In genomic region chr8:45332685-45333409, GRCm38 (mm10) we compare ENCODE assay signal across 8 mouse cellular contexts. TPM values are rescaled to one million over a fixed set of nuclear protein-coding genes. Genes with fewer than 3 reads are reported as not detected.
DNase-seq lines count a peak whose midpoint lies in the region; ATAC-seq and TF ChIP-seq lines count a peak whose summit lies in the region.

Gene Cyp4v3 (minus strand): TSS chr8:45333216.

- intact Hi-C loops in heart, postnatal 25 days (cut with DNase I): no loop called here

- H3K27me3 ChIP-seq in forebrain, embryonic 15.5 days: no peaks in the 10 kb centered on the region
- no peaks in the 10 kb centered on the region for H3K27me3 ChIP-seq in lung, embryonic 16.5 days (ENCODE audit: control insufficient read depth, insufficient read depth, low read depth, low read length)
- no peaks in the 10 kb centered on the region for H3K27me3 ChIP-seq in thymus, adult 2 months (ENCODE audit: control insufficient read depth, insufficient read depth, low read length)

- H3K4me1 ChIP-seq in forebrain, embryonic 15.5 days: peaks cover 5% of the 10 kb centered on the region
- peaks cover 7% of the 10 kb centered on the region; the same call in 1 of the 2 replicates for H3K4me1 ChIP-seq in lung, embryonic 16.5 days (replicated peaks; ENCODE audit: control insufficient read depth, insufficient read depth, low read length)
- peaks cover 8% of the 10 kb centered on the region for H3K4me1 ChIP-seq in olfactory bulb, adult 2 months (ENCODE audit: control insufficient read depth, insufficient read depth, low read length)
- peaks cover 10% of the 10 kb centered on the region for H3K4me1 ChIP-seq in thymus, adult 2 months (replicated peaks; ENCODE audit: control insufficient read depth, insufficient read depth, low read length)

- H3K27ac ChIP-seq in forebrain, embryonic 15.5 days (replicated peaks): no peak within 1 kb of the TSS
- H3K27ac ChIP-seq in lung, embryonic 16.5 days (ENCODE audit: low read length): no peak within 1 kb of the TSS
- peak within 1 kb of the TSS; percentile 4; the same call in 1 of the 2 replicates for H3K27ac ChIP-seq in olfactory bulb, adult 2 months (ENCODE audit: insufficient read depth, low read depth, low read length)
- peak within 1 kb of the TSS; percentile 18; the same call in 1 of the 2 replicates for H3K27ac ChIP-seq in thymus, adult 2 months (ENCODE audit: control insufficient read depth, insufficient read depth, low read length)

- peak within 1 kb of the TSS; percentile 56 for H3K9ac ChIP-seq in forebrain, embryonic 15.5 days (replicated peaks)
- H3K9ac ChIP-seq in lung, embryonic 16.5 days (ENCODE audit: low read length): peak within 1 kb of the TSS; percentile 75

- ATAC-seq in forebrain, embryonic 15.5 days (replicated peaks): peak; percentile 64
- ATAC-seq in lung, embryonic 16.5 days (ENCODE audit: low read depth): peak; percentile 81

- H3K36me3 ChIP-seq in forebrain, embryonic 15.5 days: no peaks in the 10 kb centered on the region
- H3K36me3 ChIP-seq in lung, embryonic 16.5 days (ENCODE audit: control insufficient read depth, insufficient read depth, low read length): no peaks in the 10 kb centered on the region
- H3K36me3 ChIP-seq in thymus, adult 2 months (ENCODE audit: control insufficient read depth, insufficient read depth, low read length): no peaks in the 10 kb centered on the region

- peak within 1 kb of the TSS; percentile 52 for H3K4me3 ChIP-seq in forebrain, embryonic 15.5 days
- H3K4me3 ChIP-seq in lung, embryonic 16.5 days (ENCODE audit: low read length): peak within 1 kb of the TSS; percentile 73
- peak within 1 kb of the TSS; percentile 57 for H3K4me3 ChIP-seq in olfactory bulb, adult 2 months (ENCODE audit: insufficient read depth, low read depth, low read length)
- peak within 1 kb of the TSS; percentile 51 for H3K4me3 ChIP-seq in thymus, adult 2 months (ENCODE audit: control insufficient read depth, insufficient read depth, low read length)

- under 1% methylated on average over 44 of the region's 44 CpGs for WGBS in forebrain, embryonic 15.5 days
- WGBS in lung, embryonic 16.5 days: 1% methylated on average over 43 of the region's 44 CpGs
- 2% methylated on average over 44 of the region's 44 CpGs for whole genome bisulfite sequencing in olfactory bulb, adult 2 months
- WGBS in thymus, adult 2 months: 1% methylated on average over 44 of the region's 44 CpGs

- TF ChIP-seq CTCF in olfactory bulb, adult 2 months (IDR thresholded peaks at IDR 0.05; ENCODE audit: insufficient read depth, low read depth, low read length): no peak
- no peak for TF ChIP-seq CTCF in thymus, adult 2 months (IDR thresholded peaks at IDR 0.05; ENCODE audit: borderline replicate concordance, control insufficient read depth, extremely low read depth, insufficient read depth, low read length, poor library complexity)

- H3K9me3 ChIP-seq in forebrain, embryonic 15.5 days: no peaks in the 10 kb centered on the region
- no peaks in the 10 kb centered on the region for H3K9me3 ChIP-seq in lung, embryonic 16.5 days (ENCODE audit: control insufficient read depth, low read length)

- DNase-seq in CD4-positive helper T cell, adult 2 months (ENCODE audit: low read depth, low spot score): peak; percentile 86
- peak; percentile 83 to 89 for DNase-seq in adrenal gland, postnatal 36 days
- peak; percentile 57 for DNase-seq in heart, postnatal 25 days (ENCODE audit: low spot score)
- DNase-seq in layer of hippocampus, adult 18-20 months (ENCODE audit: low spot score in 2 of 2): peak; percentile 30 to 45
- peak; percentile 64 for DNase-seq in thymus, adult 2 months

- TF ChIP-seq POLR2A in olfactory bulb, adult 2 months (IDR thresholded peaks at IDR 0.05; ENCODE audit: insufficient read depth, low read depth, low read length): 0 out of 2 replicates have a peak, but pooled peaks have one; percentile 15
- no peak for TF ChIP-seq POLR2A in thymus, adult 2 months (IDR thresholded peaks at IDR 0.05; ENCODE audit: control insufficient read depth, extremely low read depth, insufficient read depth, low read length, poor library complexity)

- H3K4me2 ChIP-seq in forebrain, embryonic 15.5 days (replicated peaks): peak within 1 kb of the TSS; percentile 94
- H3K4me2 ChIP-seq in lung, embryonic 16.5 days (ENCODE audit: low read depth, low read length): peak within 1 kb of the TSS; percentile 95

RNA-seq across cellular contexts. Expression of gene Cyp4v3, which starts in this region (rescaled TPM):
- total RNA-seq in adrenal gland, postnatal 36 days (2021): 10 to 100 TPM; 16.9 to 22.2 TPM
- 0.56 and 0.68 TPM in 2 replicates for polyA plus RNA-seq in forebrain, embryonic 15.5 days (2015; fragmentation: Nextera tagmentation; extraction: Ambion mirVana)
- total RNA-seq in heart, postnatal 25 days (2021): 1 to 10 TPM; 1.9 to 2.1 TPM
- total RNA-seq in layer of hippocampus, adult 18-20 months (2021): 1 to 10 TPM; 7.5 to 7.9 TPM
- polyA plus RNA-seq in lung, embryonic 16.5 days (2015; fragmentation: Nextera tagmentation; extraction: Ambion mirVana): 1.4 and 1.9 TPM in 2 replicates
- polyA plus RNA-seq in olfactory bulb, adult 2 months (2012; ENCODE audit: insufficient read depth, insufficient read length, low replicate concordance, missing spikeins): not detected in 2 replicates
- 1.5 and 1.9 TPM in 2 replicates for polyA plus RNA-seq in thymus, adult 2 months (2012; rRNA removed)

Comparison
In these comparisons a context has a peak if more than half of its experiments do, and no peak if none do; other contexts are left out.
1. Peak in ATAC-seq, H3K4me3 ChIP-seq, H3K9ac ChIP-seq and H3K4me2 ChIP-seq in forebrain, embryonic 15.5 days; RNA of the gene not detected or under 1 TPM.
2. H3K27ac ChIP-seq: peak in olfactory bulb, adult 2 months (single experiment) and thymus, adult 2 months (single experiment); none in forebrain, embryonic 15.5 days (single experiment) and lung, embryonic 16.5 days (single experiment).
3. Peak in every context shown above with its lines, with median percentiles within 50 percentile points of each other: DNase-seq and H3K4me3 ChIP-seq.